Mouse (Mus musculus) left cerebral cortex, adult 18-20 months (tissue): ENCODE data around the gene Fasl. TPM values are rescaled to one million over a fixed set of nuclear protein-coding genes. Genes with fewer than 3 reads are reported as not detected.

Experiments
- DNase-seq, 2 experiments: peaks; one replicate each; pipeline ENCODE4 v3.0.0; 2021 to 2022; ENCODE audit warnings: low spot score in 2 of 2, mixed read lengths in 1 of 2
- long read RNA-seq, 2 experiments: library from polyadenylated mRNA; stranded (forward); transcript quantifications; one replicate each; pipeline ENCODE4 v2.0.0; 2021
- total RNA-seq, 2 experiments: library from RNA; stranded (reverse); gene quantifications; 2 replicates each; pipeline ENCODE4 v1.2.3; 2021

The Fasl gene
- under 1 TPM in 1 of 2 experiments, not detected in 1; 0.19 TPM for total RNA-seq
- long read RNA-seq, experiment 1, result 0 reads
- long read RNA-seq, experiment 2, result 0 reads

DNA sequence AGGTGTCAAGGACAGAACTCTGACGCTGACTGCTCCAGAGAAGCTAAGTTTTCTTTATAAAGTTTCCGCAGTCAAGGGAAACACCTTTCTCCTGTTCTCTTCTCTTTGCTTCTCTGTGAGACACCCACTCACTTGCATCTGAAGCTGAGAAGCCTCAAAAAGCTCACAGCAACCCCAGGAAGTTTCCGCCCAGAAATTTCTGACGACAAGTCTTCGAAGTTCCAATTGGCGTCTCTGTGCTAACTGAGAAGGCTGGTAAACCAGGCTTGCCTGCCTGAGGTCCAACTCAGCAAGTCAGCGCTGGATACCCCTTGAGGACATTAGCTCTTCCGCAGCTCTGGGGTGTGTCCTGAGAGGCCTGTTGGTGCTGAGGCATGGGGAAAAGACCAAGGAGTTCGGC, at the start of gene Fasl:
Fasl (minus strand) TSS at position 157 of the 400 bp plus-strand sequence.
- DNase-seq, result no peak

GRCm38 (mm10) chr1:161826677-161827076, 38.4 kb upstream of the Fasl start:
- no peak for DNase-seq

- DNase-seq, result no peak
Measured at GRCm38 (mm10) chr1:161809428-161809827, 21.1 kb upstream of the Fasl start.

DNA sequence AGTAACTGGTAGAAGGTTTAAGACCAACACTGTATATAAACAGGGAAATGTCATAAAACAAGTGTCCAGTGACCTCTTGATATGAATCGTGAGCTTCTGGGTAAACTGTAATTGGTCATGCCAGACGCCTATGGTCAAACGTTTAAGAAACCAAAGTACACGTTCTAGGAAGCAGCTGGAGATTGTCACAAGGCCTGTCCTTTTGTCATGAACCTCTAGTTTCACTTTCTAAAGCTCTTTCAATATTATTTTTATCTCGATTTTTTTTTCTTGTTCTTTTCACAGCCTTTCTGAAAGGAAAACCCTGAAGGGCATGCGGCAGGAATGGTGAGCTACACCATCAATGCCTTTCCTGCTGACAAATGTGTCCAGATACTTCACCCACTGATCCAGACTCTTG, 20.7 kb upstream of the Fasl start:
- DNase-seq, result no peak

GRCm38 (mm10) chr1:161804541-161804971, 16.3 kb upstream of the Fasl start:
- DNase-seq, result no peak

DNA sequence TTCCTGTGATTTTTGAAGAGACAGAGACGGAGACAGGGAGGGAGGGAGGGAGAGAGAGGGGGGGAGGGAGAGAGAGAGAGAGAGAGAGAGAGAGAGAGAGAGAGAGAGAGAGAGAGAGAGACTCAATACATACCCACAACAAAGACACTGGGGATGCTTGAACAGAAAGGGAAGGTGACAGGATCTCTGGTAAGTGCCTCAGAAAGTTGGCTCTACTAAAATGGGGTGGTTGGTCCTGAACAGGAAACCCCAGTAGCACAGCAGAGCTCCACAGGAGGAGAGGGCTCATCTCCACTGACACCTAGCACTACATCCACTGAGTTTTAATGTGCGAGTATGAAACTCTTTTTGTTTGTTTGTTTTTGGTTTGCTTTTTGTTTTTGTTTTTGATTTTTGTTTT, 13.0 kb upstream of the Fasl start:
- DNase-seq, result no peak

- DNase-seq, result no peak
Measured at GRCm38 (mm10) chr1:161800256-161800655, 12.0 kb upstream of the Fasl start.

DNA sequence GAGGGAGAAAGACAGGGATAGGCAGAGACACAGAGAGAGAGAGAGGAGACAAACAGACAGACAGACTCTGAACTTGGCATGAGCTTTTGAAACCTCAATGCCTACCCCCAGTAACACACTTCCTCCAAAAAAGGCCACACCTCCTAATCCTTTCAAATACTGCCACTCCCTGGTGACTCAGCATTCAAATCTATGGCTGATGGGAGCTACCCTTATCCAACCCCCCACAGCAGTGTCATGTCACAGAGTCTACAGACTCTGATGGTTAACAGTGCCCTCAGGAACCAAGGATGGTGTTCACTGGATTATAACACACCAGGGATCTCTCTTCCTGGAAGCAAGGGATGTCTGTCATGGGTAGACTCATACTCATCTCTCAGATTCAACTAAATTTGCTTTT, 11.5 kb upstream of the Fasl start:
- DNase-seq, result no peak

DNA sequence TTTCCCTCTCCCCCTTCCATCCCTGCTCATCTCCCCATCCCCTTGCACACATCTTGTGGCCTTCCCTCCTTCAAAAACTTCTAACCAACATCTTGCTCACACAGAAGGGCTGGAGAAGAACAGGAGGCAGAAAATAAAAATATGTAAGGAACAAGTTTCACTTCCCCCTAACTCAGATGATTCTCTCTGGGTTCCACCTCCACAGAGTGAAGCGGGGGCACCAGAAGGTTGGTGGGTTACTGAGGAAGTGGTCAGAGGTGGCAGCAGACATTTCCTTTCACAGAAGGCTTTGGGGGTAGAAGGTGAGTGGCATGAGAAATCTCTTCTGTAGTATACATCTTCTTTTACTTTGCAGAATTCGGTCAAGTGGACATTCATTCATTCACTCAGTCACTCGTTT, 10.6 kb upstream of the Fasl start:
- no peak for DNase-seq

- no peak for DNase-seq
Measured at GRCm38 (mm10) chr1:161794447-161795211, 6.3 kb upstream of the Fasl start.

DNA sequence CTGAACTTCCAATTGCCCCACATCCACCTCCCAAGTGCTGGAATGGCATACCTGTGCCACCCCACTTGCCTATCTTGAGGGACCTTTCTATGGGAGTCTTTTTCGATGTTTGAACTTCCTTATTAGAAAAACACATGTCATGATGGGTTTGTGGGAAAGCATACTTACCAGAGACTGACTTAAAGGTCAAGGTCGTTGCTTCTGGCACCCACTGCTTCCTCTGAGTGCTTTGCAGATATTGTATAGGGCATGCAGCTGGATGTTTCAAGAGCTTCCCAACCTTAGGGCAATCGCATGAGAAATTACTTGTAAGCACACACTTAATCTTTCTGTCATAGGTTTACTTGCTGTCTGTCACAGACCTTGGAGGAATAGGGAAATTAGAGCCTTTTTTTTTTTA, 5.0 kb upstream of the Fasl start:
- no peak for DNase-seq

- no peak for DNase-seq
Measured at GRCm38 (mm10) chr1:161792687-161792969, 4.3 kb upstream of the Fasl start.

DNA sequence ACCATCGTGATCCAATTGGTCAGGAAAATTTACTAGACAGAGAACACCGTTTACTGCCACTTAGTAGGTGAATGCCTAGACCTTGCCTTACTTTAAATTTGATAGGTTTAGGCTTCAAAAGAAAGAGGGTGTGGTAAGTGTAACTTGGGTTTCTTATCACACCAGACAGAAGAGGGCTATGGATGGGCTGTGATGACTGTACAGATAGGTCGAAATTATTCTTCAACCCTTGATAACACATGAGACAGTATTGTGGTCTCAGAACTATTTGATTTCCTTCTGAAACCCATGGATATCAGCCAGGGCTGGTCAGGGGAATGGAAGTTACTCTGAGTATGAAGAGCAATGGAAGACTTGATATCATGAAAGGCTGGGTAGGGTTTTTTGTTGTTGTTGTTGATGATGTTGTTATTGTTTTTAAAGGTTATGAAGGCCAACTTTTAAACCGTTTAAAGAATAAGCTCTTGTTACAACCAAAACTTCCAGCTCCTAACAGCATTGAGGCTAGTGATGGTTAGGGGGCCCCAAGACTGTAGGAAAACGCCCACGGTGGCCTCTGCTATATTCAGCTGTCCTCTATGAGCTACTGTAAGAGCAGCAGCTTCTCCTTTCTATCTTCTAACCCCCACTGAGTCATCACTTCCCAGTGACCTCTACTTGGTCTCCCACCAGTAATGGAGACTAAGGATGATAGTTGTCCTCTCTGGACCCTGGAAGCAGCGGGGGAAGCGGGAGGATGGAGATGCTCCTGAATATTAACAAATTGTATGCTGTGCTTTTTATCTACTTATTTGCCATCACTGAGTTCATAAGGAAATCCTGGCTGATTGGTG, 3.8 kb upstream of the Fasl start:
- no peak for DNase-seq

DNA sequence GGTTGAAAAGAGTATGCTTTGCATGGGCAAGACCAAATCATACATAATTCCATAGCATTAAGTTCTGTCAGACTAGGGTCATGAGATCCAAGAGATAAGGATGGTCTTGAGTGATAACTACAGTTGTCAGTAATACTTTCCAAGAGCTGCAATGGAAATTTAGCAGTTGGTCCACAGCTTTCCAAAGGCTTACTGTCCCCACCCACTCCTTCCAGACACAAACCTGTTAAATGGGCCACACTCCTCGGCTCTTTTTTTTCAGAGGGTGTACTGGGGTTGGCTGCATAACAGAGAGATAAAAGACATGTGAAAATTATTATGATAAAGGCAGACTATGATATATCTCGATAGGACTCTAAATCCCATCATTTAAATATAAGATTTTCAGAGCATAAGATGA, 5.6 kb downstream of the Fasl start:
- DNase-seq, result no peak

DNA sequence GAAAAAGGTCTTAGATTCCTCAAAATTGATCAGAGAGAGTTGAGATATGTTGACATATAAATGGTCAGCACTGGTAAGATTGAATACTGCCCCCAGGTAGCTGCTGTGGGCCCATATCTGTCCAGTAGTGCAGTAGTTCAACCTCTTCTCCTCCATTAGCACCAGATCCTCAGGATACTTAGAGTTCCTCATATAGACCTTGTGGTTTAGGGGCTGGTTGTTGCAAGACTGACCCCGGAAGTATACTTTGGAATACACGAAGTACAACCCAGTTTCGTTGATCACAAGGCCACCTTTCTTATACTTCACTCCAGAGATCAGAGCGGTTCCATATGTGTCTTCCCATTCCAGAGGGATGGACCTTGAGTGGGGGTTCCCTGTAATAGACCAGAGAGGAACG, 6.7 kb downstream of the Fasl start:
- no peak for DNase-seq

- DNase-seq, result no peak
Measured at GRCm38 (mm10) chr1:161779057-161779456, 9.2 kb downstream of the Fasl start.

DNA sequence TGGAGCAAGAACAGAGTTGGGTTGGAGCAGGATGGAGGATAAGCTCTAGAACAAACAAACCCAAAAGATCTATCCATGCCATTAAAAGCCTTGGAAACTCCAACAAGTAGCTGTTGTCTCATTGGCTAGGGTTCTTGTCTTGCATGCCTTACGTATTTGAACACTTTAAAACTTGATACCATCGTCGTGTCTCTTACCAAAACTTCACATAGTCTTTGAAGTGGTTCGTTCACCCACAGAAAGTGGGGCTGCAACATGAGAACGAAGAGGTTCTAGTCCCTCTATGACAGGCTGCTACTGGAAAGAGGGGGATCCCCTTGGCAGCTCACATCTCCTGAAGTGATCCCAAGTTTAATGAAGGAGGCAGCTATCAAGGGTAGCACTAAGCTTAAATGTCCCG, 13.1 kb downstream of the Fasl start:
- no peak for DNase-seq

- DNase-seq, result no peak
Measured at GRCm38 (mm10) chr1:161771293-161771692, 17.0 kb downstream of the Fasl start.

DNA sequence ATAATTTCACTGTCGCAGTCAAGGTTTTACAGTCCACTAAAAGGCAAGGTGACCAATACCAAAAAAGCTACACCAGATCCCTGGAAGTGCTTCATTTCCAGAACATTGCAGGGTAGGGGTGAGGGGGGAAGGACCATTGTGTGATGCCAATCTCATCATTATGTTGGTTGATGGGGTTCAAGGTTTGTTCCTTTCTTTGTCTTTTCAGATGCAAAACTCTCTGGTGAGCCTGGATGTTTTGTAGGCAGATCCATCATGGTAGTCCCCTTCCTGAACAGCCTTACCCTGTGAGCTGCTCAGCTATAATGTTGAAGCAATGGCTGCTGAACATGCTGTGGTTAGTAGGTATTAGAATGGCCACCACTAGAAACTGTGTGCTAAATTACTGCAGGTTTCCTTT, 19.0 kb downstream of the Fasl start:
- DNase-seq, result no peak

GRCm38 (mm10) chr1:161767101-161767524, 21.2 kb downstream of the Fasl start:
- no peak for DNase-seq

DNA sequence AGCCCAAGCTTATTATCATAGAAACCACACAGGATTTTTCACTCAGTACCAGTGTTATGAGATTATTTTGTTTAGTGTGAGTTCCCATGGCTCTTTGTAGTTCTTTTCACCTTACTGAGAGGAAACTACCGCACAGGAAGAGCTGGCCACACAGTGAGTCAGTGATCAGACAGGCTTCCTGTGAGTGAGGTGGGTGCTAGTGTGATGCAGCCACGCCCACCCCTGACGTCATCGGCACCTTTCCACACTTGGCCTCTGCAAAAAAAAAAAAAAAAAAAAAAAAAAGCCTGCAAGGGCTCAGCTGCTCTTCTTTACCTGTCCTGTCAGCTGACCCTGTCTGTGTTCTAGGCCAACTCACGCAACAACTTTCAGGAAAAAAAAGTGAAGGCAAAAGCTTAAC, 21.6 kb downstream of the Fasl start:
- DNase-seq, result no peak

- no peak for DNase-seq
Measured at GRCm38 (mm10) chr1:161765932-161766331, 22.4 kb downstream of the Fasl start.

DNA sequence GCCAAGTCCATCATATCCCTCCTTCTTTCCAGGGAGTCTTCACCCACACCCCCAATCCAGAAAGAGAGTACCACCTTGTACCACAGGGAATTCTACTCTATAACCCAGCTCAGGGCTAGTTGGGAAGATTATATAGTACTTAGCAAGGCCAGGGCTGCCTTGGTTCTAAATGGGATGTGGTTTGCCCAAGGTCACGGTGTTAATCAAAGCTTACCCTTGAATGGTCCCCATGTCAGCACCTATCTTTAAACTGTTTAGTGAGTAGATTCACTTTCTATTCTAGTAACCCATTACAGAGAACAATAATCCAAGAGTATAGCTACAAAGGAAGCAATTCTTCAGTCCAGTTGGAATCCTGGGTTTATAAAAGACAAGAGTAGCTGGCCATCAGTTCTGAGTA, 23.3 kb downstream of the Fasl start:
- DNase-seq, result no peak
